Mouse (Mus musculus) left cerebral cortex, postnatal 14 days (tissue): ENCODE measurements at regions not wholly inside any gene's neighbourhood (a gene's known extent, or its start where the extent isn't known, plus 50 kb on each side); places are given as distances from the start of the nearest gene placed in this dataset.

ENCODE experiments used
- DNase-seq, 2 experiments: peaks; one replicate each; pipeline ENCODE4 v3.0.0; 2021 to 2022; ENCODE audit warnings: low spot score in 2 of 2, mixed read lengths in 1 of 2
- intact Hi-C: fragments of 180-260 bp; cut with DNase I; formaldehyde crosslinking; loops from one replicate; pipeline ENCODE4 v1.15.1; 2025

DNA sequence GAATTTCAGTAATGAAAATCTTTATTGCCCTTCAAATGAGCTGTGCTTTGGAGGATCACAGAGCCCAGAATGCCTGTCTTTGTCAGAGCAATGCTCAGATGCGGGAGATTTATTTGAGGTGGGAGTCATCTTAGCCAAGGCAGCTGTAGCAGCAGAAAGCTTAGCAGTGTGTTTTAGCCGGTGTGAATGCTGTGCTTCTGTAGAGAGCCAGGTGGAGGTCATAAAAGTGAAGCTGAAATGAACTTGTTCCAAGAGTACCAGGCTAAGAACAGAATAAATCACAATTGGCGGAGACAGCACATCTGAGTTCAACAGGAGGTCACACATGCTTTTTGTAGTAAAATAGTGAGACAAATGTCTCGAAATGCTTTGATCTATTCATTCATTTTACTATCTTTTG lies 539.3 kb upstream of the Sox11 start:
- intact Hi-C loops = no loop called here
- DNase-seq = no peak

DNA sequence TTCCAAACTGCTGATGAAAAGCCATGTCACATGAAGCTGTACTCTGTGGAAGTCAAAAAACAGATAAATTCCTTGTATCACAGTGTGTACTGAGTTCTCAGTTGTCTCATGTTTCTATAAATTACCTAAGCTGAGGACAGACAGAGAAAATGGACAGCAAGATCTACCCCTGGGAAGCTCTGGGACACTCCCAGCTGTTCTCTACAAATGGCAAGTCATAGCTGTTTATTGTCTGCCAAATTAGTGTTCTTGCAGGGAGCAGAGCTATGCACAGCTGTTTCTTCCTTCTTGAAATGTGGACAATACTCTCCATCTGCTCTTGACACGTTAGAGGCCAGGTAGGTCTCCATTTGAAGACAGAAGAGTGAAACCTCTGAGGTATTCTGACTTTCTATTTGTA lies 524.0 kb upstream of the Sox11 start:
- intact Hi-C loops = no loop called here
- no peak for DNase-seq

DNA sequence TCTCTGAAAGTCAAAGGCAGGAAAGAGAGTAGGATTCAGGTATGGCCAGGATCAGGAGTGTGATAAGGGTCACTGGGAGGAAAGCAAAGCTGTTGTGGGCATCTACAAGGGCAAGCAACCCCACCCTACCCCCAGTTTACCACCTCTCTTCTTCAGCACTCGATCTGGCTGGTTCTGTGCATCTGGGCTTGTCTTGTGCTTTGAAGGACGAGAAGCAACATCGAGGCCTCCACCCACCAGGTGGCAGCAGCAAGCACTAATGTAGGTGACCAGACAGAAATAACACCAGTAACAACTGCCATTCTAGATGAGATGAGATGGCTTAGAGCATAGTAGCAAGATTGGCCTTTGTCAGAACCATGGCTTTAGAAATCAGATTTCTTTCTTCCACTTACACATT lies 507.2 kb upstream of the Sox11 start:
- intact Hi-C loops = no loop called here

DNA sequence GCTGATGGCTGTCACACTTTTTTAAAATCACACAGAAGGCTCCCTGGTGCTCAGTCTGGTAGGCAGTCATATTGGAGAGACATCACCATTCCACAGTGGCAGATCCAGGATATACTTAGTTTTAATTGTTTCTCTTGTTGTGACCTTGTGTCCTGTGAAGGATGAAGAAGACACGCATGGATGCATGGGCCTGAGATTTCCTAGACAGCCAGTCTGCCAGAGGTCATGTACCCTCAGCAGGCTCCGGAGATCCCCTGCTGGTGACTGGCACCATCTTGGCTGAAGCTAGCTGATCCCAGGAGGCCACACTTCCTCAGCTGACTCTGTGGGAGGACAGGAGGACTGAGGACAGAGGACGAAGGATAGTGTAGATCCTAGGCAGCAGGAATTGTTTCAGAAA lies 506.7 kb upstream of the Sox11 start:
- intact Hi-C loops = no loop called here
- DNase-seq = no peak

More for the DNA sequence above, 507.2 kb upstream of the Sox11 start:
- DNase-seq = no peak

DNA sequence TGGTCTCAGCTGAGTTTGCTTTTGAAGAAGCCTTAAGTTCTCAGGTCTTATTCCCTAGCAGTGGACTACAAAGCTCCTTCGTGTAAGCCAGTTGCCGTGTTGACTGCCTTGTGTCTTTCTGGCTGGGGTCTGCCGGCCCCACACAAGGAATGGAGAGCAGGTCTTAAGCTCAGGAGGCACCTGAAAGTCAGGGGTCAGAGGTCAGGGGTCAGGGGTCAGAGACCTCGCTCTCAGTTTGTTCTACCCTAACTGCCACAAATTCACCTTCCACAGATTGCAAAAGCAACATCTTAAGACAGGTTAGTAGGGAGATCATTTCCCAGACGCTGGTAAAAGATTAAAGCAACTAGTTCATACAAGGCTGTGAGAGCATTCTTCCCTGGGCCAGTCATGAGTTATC lies 505.8 kb upstream of the Sox11 start:
- no peak for DNase-seq
- intact Hi-C loops = no loop called here

DNA sequence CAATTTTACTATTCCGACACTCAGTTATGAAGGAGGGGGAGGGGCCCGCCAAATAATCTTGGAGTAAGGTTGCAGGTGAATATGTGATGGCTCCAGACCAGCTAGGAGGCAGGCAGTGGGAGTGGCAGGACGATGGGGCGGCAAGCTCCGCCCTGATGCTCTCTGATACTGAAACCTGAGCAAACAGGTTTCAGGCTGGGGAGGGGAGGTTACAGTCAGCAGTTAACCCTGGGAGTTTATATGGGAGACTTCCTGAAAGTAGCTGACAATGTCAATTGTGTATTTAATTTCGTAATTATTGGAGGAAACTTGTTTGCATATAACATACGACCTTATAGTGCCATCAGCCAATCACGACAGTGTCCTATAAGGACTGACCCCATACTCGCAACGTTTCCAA lies 505.0 kb upstream of the Sox11 start:
- no peak for DNase-seq
- intact Hi-C loops = no loop called here

DNA sequence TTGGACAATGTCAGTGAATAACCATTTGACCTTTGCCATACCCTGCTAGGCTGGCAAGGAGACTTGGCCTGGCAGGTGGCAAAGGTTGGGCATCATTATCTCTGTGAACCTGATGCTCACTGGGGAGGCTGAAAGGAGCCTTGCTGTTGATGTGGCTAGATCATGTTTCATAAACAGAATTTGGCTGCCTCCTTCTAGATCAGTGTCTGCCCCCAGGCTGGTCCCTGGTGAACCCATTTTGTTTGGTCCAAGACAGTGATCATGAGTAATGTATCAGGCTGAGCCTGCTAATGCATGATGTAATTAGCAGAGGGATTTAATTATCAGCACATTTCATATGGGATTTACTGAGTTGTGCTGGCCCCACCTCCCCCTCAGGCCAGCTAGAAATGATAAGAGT lies 502.6 kb upstream of the Sox11 start:
- intact Hi-C loops = no loop called here

DNA sequence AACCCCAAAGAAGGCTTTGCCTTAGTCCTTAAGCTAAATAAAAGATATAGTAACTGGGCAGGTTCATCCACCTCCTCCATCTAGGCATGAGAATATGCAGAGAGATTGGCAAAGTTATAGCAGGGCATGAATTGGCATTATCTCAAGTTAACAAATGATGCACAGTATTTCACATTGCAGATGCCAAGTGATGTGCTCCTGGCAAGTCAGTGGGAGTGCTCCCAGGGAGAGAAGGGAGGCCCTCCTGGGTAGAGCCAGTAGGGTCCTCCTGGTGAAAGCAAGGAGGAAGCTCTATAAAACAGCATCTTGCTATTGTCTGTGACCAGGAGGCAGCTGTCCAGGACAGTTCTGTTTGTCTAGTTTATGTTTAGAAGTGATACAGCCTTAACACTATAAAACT lies 496.6 kb upstream of the Sox11 start:
- DNase-seq = no peak
- intact Hi-C loops = no loop called here

More for the DNA sequence above, 502.6 kb upstream of the Sox11 start:
- DNase-seq = no peak

DNA sequence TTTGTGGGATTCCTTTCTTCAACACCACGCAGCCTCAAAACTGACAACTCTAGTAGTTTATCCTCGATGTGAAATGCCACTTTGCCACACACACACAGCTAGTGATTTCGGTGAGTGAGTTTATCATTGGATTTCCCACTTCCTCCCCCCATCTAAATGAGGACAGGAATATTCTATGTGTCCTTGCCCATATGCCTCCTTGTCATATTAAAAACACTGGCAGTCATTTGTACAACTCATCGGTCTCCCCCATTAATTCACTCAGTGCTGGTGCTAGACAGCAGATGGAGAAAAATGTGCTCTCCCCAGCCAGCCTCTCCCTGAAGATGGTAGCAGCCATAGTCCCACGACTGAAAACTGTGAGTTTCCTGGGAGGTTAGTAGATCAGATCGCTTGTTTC lies 496.0 kb upstream of the Sox11 start:
- intact Hi-C loops = no loop called here

DNA sequence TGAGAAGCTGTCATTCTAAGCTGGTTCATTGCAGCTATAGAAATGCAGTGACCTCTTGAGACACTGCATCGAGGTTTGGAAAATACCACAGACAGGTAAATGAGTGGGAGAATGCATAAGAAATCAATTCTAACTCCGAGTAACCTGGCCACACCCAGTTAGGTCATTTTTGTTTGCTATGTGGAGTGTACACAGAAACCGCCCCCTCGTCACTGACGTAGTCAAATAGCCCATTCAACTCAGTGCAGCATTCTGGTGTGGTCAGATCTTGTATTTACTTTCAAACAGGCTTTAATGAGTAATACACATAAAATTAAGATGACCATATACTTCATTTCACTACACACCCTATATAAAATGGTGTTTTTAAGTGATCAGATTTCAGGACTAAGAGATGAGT lies 483.8 kb upstream of the Sox11 start:
- DNase-seq = no peak
- intact Hi-C loops = no loop called here

More for the DNA sequence above, 496.0 kb upstream of the Sox11 start:
- peak in 1 of 2 experiments; percentile 17 for DNase-seq

DNA sequence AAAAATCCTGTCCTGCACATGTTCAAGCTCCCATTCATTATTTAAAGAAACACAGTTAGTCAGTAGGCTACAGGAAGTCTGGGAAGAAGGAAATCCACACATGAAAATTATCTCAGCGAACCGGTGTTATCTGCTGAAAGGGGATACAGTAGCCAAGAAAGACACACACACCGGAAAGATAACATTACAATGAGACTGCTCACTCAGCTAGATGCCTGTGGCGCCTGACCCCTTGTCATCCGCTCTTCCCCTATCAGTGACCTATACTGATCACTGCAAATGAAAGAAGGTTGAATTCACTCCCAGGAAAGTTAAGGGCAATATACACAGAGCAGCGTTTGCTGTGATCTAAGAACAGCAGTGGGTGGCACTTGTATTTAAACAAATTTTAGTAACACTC lies 481.0 kb upstream of the Sox11 start:
- intact Hi-C loops = no loop called here
- no peak for DNase-seq

DNA sequence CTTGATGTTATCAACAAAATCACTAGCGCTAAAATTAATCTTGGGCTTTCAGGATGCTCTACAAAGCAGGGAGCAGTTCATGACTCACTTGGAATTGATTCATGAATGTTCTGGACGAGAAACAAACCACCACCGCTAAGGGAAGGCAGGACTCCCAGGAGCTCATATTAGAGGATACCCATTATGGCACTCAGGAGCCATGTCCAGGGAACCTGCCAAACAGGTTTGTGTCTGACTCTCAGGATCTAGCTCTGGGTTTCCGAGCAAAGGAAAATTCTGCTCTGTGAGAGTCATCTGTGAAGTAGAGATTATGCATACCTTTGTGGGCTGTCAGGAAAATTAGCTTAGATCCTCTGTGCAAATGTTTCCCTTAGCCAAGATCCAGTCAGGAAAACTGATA lies 454.3 kb upstream of the Sox11 start:
- DNase-seq = no peak
- intact Hi-C loops = no loop called here

DNA sequence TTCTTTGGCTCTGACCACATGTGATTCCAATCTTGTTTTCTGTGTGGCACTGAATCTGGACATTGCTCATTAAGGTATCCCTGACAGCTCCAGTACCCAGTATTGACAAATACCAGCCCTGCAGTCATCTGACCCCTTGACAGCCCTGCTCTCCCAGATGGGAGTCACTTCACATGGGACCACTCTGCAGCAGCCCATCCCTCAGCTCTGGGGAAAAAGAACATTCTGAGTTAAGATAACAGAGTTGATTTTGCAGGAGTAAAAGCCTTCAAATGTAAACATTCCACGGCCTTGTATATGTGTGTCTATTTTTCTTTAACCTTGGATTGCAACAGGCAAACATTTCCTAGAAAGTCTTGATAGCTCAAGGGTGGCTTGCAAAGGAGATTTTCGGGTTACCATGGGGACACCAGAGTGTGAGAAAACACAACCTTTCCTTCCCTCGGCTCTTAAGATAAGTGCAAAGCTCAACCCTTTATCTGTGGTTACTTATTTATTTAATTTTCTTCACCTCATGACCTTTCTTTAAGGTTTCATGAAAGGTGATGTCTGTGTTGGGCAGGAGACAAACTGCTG lies 444.4 kb upstream of the Sox11 start:
- intact Hi-C loops = no loop called here
- DNase-seq = no peak

DNA sequence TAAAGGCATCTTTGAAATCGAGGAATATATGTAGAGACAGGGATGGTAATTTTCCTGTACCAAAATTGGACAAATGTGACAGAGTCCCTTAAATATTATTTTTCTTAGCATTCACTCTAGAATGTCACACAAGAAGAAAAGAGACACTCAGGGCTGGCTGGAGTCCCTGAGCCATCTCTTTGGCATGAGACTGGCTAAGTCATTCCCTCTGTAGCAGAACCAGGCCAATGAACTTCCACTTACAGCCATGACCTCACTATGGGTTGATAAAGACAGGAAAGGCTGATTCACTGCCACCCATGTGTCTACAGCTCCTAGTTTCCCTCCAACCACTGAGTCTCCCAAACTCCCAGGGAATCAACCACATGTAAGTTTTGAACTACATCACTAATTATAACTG lies 438.4 kb upstream of the Sox11 start:
- no peak for DNase-seq
- intact Hi-C loops = no loop called here

DNA sequence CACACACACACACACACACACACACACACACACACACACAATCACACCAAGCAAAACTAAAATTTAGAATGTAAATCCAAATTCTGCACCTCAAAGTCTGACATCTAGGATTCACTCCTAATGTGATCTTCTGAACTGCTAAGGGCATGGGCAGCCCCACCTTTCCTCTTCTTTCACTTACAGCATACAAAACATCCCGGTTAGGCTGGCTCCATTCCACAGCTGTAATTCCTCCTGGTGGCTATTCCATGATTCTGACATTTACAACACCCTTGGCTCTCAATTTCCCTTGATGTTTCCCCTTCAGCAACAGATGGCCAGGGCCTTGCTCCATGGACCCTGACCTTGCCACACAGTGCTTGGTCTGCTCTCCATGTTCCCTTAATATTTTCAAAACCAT lies 423.6 kb upstream of the Sox11 start:
- intact Hi-C loops = no loop called here
- DNase-seq = no peak

DNA sequence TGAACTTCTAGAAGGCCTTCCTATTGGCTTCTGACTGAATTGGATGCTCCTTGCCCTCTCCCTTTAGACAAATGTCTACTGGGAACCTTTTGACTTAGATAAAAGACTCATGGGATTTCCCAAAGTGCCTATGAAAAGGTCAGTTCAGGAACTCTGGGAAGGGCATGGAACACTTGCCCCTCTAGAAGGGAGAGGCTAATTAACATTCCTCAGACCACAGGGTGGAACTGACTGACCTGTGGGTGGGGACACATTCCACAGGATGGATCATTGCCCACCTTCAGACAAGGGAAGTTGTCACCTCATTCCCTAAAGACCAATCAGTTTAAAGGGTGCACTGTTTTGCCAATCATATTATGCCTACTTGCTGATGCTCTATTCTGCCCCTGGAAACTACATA lies 416.6 kb upstream of the Sox11 start:
- intact Hi-C loops = no loop called here
- DNase-seq = no peak

DNA sequence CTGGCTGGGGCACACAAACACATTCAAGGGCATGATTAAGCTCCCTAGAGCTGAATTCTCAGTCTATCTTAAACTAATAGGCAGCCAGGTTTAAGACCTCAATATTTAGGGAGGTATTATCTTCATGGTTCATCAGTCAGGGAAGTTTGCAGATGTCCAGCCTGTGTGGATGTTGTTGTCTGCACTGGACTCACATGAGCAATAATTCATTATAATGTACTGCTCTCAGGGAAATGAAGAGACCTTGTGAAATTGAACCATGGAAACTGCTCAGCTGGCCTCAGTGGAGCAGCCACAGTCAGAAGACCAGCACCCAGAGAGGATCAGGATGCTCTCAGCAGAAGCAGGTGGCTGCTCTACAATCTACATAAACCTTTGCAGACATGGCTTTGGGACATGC lies 415.3 kb upstream of the Sox11 start:
- intact Hi-C loops = no loop called here

DNA sequence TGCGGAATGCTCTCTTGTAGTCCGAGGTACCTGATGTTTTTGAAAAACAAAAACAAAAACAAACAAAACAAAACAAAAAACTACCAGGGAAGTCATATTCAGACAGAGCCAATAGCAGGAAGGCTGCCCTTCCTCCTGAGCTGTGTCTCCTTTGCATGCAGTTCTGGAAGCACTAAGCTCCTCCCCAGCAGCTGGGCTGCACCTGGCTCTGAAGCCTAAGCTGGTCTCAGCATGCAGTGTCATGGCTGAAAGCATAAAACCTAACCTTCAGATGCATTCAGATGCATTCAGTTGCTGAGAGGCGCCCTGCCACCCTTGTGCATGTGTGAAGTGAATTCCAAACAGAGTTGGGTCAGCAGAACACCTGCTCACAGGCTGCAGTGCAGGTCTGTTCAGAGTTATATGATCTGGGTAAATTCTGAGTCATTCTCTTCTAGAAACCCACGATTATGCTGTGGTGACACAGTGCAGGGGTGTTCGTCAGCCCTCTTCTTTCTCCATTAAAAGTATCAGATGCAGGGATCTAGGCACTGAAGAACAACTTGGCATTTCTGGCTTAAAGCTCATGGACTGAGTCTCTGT lies 382.3 kb upstream of the Sox11 start:
- DNase-seq = no peak
- intact Hi-C loops = no loop called here

More for the DNA sequence above, 415.3 kb upstream of the Sox11 start:
- no peak for DNase-seq

DNA sequence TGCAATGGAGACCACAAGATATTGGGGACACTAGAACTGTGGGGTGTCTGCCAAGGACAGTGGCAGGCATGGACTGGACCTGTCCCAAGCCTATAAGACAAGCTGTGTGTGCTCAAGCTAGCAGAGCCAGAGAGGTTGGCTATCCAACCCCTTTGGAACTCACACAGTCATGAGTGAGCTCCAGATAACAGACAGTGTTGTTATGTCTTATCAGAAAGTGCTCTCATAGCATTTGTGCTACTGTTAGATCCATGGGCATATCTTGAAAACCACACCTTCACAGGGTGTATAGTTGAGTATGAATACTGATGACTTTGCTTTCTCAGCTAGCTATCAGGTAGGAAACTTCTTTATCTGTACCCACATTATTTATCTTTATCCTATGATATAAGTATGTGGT lies 338.1 kb upstream of the Sox11 start:
- intact Hi-C loops = no loop called here
- DNase-seq = no peak

DNA sequence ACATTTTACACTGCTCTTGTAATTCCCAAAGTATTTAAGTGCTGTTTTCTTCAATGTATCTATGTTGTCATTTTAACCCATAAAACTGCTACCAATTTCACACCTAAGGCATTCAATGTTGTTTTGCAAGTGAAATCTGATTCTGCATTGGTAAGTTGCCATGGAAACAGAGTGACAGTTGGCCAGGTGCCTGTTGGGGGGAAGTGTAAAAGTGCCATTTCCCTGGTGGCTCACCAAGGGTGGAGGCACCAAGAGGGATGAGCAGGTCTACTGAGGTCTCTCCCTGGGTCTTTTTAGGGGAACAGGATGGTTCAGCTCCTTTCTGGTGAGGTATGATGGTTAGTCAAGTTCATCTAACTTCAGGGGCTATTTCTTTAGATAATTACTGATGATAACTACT lies 331.0 kb upstream of the Sox11 start:
- intact Hi-C loops = no loop called here
- peak in 1 of 2 experiments; percentile 8 for DNase-seq

DNA sequence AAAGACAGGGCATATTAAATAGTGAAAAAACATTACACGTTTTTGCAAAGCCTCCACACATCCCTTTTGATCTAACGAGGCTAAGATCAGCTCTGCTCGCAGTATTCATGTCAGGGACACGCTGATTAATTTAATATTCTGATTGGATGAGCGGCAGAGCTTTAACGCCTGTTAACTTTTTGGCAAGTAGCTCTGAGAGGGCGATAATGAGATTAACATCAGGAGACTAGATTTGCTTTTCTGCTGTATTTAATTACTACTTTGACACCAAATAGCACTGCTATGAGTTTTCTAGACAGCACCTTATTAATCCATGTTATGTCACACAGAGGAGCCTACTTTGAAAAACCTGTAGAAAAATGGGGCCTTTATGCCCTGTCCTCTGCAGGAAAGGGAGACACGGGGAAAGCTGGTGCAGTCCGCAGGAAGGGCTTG lies 328.3 kb upstream of the Sox11 start:
- intact Hi-C loops = no loop called here
- no peak for DNase-seq

DNA sequence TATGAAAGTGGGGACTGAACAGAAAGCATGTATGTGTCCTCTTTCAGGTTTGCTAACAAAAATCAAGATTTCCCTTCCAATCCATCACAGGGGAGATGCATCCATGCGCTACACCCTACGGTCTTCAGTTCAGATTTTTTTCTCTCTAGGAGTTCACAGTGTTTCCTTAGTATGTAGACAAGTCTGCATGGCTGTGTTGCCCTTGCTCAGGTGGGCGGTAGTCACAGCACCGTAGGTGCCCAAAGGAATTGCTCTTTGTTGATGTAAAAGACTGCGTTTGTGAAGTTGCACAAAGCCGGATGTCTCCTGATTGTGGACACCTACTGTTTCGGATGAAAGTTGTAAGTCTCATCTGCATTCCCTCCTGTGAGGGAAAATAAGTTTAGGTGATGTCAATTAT lies 327.8 kb upstream of the Sox11 start:
- intact Hi-C loops = no loop called here
- no peak for DNase-seq
